Mouse (Mus musculus) erythroblast, embryonic 14.5 days (primary cell): Measurements from ENCODE around the gene Bach2.

Experiments used
- GATA1 ChIP-seq: IDR thresholded peaks from 2 replicates; pipeline ENCODE4 v1.6.1; 2012; ENCODE audit warnings: low read length, inconsistent platforms, mixed read lengths
- TAL1 ChIP-seq: IDR thresholded peaks from 3 replicates; pipeline ENCODE4 v1.6.1; 2012; ENCODE audit warnings: low read length, inconsistent platforms, mixed read lengths

DNA sequence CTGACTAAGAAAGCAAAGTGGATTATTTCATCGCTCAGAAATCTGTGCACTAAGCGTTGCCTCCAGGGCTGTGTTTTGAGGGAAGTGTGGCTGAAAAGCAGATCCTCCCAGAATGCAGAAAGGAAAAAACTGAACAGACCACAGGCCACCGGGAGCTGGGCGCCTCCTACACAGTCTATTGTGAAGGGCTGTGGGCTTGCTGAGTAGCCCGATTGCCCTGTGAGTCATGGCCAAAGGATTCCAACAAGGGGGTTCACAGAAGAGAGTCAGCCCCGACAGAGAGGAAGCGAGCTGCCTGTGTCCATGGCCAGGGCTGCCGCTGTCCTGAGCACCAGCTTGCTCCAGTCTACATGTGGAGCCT lies 12.4 kb downstream of the Bach2 start:
- no peak for TF ChIP-seq GATA1
- no peak for TF ChIP-seq TAL1
